In the genomic region with DNA sequence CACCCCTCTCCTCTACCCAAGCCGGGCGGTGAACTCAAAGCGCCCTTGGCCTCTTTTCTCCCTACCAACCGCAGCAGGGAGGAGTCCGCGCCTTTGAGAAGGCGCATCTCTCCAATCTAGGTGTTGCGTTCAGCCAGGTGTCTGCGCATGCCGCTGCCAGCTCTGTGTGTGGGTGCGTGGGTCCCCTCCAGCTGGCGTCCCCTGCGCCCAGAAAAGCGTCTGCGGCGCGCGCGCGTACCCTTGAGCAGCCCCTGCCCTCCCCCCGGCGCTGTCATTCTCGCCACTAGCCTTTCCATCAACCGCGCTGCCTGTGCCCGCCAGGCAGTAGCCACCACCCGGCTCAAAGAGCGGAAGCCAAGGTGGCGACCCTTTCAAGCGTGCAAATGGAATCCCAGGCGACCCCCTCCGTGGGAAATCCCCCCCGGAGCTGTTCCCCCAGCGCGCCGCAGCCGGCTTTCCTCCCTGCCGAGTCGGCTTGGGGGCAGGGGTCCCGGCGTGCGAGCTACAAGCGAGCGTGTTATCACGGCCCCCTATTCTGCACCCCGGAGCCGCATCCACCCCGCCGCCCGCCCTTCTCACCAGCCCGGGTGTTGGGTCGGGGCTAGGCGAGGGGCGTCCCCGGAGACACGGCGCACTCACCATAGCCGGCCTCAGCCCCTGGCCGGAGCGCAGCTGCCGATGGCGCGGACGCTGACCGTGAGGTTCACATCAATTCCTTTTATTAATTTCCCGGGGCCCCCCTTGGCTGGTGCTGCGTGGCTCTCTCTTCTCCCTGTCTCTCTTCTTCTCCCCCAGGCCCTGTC, we compare ENCODE assay signal across 8 mouse cellular contexts. TPM values are rescaled to one million over a fixed set of nuclear protein-coding genes. Genes with fewer than 3 reads are reported as not detected.
DNase-seq lines count a peak whose midpoint lies in the region; ATAC-seq and TF ChIP-seq lines count a peak whose summit lies in the region.

No protein-coding gene starts in this region.

- 1% methylated on average over 67 of the region's 67 CpGs for WGBS in small intestine, adult 2 months

- DNase-seq in left cerebral cortex, adult 18-20 months (ENCODE audit: low spot score in 2 of 2), result peak; percentile 37 to 45
- DNase-seq in left cerebral cortex, adult 11 months (ENCODE audit: low spot score), result no peak
- DNase-seq in cerebellum, adult 8-10 months, result peak; percentile 46
- peak; percentile 39 to 45 for DNase-seq in frontal cortex, postnatal 36 days (ENCODE audit: low spot score in 2 of 2)
- peak; percentile 31 to 55 for DNase-seq in layer of hippocampus, adult 18-20 months (ENCODE audit: low spot score in 2 of 2)
- no peak for DNase-seq in ovary, postnatal 36 days (ENCODE audit: low spot score)

- no peak for TF ChIP-seq CTCF in small intestine, adult 2 months (IDR thresholded peaks at IDR 0.05; ENCODE audit: extremely low read depth, insufficient read length, insufficient replicate concordance, low read depth, low read length)

- TF ChIP-seq POLR2A in small intestine, adult 2 months (IDR thresholded peaks at IDR 0.05; ENCODE audit: low read depth, low read length), result no peak

- H3K27ac ChIP-seq in small intestine, adult 2 months (ENCODE audit: insufficient read depth, low read depth, low read length), result peak overlapping the region; percentile 15; the same call in 1 of the 2 replicates

- ATAC-seq in megakaryocyte, adult 5-6 weeks (ENCODE audit: poor library complexity, severe bottlenecking), result 0 out of 2 replicates have a peak, but pooled peaks have one; percentile 15

- peak overlapping the region; percentile 50 for H3K4me3 ChIP-seq in small intestine, adult 2 months (ENCODE audit: low read depth, low read length)

- peaks cover 6% of the 10 kb centered on the region; the same call in 1 of the 2 replicates for H3K4me1 ChIP-seq in small intestine, adult 2 months (ENCODE audit: control insufficient read depth, insufficient read depth, insufficient read length, low read length)

- no peaks in the 10 kb centered on the region for H3K36me3 ChIP-seq in small intestine, adult 2 months (ENCODE audit: control insufficient read depth, insufficient read depth, low read length)

- peaks cover 30% of the 10 kb centered on the region for H3K27me3 ChIP-seq in small intestine, adult 2 months (ENCODE audit: control insufficient read depth, insufficient read depth, low read length)

RNA-seq across cellular contexts. Expression of a gene that starts 0.7 kb away (rescaled TPM):
- 10 to 100 TPM; 49.4 to 55.7 TPM for total RNA-seq in left cerebral cortex, adult 18-20 months (2021)
- 10 to 100 TPM; 43.0 to 50.2 TPM for total RNA-seq in layer of hippocampus, adult 18-20 months (2021)
- 3.1 and 3.6 TPM in 2 replicates for total RNA-seq in megakaryocyte, adult 5-6 weeks (2015)
- 2.3 and 2.5 TPM in 2 replicates for total RNA-seq in megakaryocyte, adult 5-6 weeks (2017)
- polyA plus RNA-seq in small intestine, adult 2 months (2012; rRNA removed), result 9.1 and 20.5 TPM in 2 replicates

Comparison
In these comparisons a context has a peak if more than half of its experiments do, and no peak if none do; other contexts are left out.
1. DNase-seq: peak in left cerebral cortex, adult 18-20 months (2 of 2), cerebellum, adult 8-10 months (single experiment), frontal cortex, postnatal 36 days (2 of 2) and layer of hippocampus, adult 18-20 months (2 of 2); none in left cerebral cortex, adult 11 months (single experiment) and ovary, postnatal 36 days (single experiment).
2. RNA of a gene that starts 0.7 kb away (total RNA-seq): 49.4 to 55.7 TPM in left cerebral cortex, adult 18-20 months and 43.0 to 50.2 TPM in layer of hippocampus, adult 18-20 months; 2.3 to 3.6 TPM in megakaryocyte, adult 5-6 weeks; every median in the first group is over 4 times any median in the second.